Mouse (Mus musculus) spleen, adult 2 months (tissue): Measurements from ENCODE around the gene Mmab.

ENCODE experiments used
- CTCF ChIP-seq: fragments of 200-500 bp; IDR thresholded peaks from 2 replicates; pipeline ENCODE4 v1.5.1; 2011; ENCODE audit warnings: mild to moderate bottlenecking, inconsistent platforms; ENCODE audit not compliant: insufficient read depth, insufficient read length, insufficient replicate concordance; ENCODE audit errors: extremely low read depth
- POLR2A ChIP-seq: fragments of 200-500 bp; IDR thresholded peaks from 2 replicates; pipeline ENCODE4 v1.6.1; 2011; ENCODE audit warnings: low read depth, low read length, inconsistent platforms

DNA sequence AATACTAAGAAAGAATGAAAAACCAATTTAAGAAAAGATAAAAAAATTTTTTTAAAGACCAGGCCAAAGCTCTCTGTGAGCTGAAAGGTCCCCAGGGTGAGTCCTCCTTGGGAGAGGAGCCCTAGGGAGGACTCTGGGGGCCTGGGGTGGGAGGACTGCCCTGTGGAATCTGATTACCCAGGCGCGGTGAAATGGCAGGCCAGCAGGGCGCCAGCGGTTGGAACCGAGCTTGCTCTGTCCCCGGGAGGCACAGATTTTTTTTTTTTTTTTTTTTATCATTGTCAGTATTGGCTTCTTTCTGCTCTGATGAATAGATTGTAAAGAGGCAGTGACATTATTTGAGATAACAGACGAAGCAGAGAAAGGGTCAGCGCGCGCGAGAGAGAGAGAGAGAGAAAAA, 23.2 kb upstream of the Mmab start:
- TF ChIP-seq POLR2A (no peak), CTCF (no peak)
